Mouse (Mus musculus) hindbrain, embryonic 16.5 days (tissue): ENCODE data around the gene Vax1. TPM values are rescaled to one million over a fixed set of nuclear protein-coding genes. Genes with fewer than 3 reads are reported as not detected.
A peak's percentile ranks its signal among the peaks of the same experiment; 100 is the strongest.

Experiments used
- ATAC-seq: fragments of 200-750 bp; cut with Nextera tagmentation; 2 replicates; pipeline ENCODE4 v1.8.0; 2017; ENCODE audit warnings: moderate TSS enrichment, moderate library complexity
- H3K27ac ChIP-seq: fragments of 300-500 bp; sonication (generic); 2 replicates; pipeline ENCODE4 v1.5.1; 2014; ENCODE audit warnings: low read depth, mild to moderate bottlenecking, control low read depth, low read length, moderate library complexity
- H3K27me3 ChIP-seq: fragments of 300-500 bp; sonication (generic); replicated peaks from 2 replicates; pipeline ENCODE4 v1.6.1; 2014; ENCODE audit warnings: low read length; ENCODE audit not compliant: control insufficient read depth, insufficient read depth
- H3K36me3 ChIP-seq: fragments of 300-500 bp; sonication (generic); 2 replicates; pipeline ENCODE4 v1.6.1; 2014; ENCODE audit warnings: mild to moderate bottlenecking, low read length, moderate library complexity, mixed read lengths; ENCODE audit not compliant: control insufficient read depth, insufficient read depth
- H3K4me1 ChIP-seq: fragments of 300-500 bp; sonication (generic); 2 replicates; pipeline ENCODE4 v1.6.1; 2014; ENCODE audit warnings: low read depth, low read length; ENCODE audit not compliant: control insufficient read depth, insufficient read depth
- H3K4me2 ChIP-seq: fragments of 300-500 bp; sonication (generic); 2 replicates; pipeline ENCODE4 v1.6.1; 2014; ENCODE audit warnings: mild to moderate bottlenecking, low read length, control low read depth, moderate library complexity
- H3K4me3 ChIP-seq: fragments of 300-500 bp; sonication (generic); 2 replicates; pipeline ENCODE4 v1.5.1; 2014; ENCODE audit warnings: mild to moderate bottlenecking, low read length, control low read depth, moderate library complexity
- H3K9ac ChIP-seq: fragments of 300-500 bp; sonication (generic); 2 replicates; pipeline ENCODE4 v1.6.1; 2014; ENCODE audit warnings: low read depth, mild to moderate bottlenecking, control low read depth, low read length, moderate library complexity
- H3K9me3 ChIP-seq: fragments of 300-500 bp; sonication (generic); 2 replicates; pipeline ENCODE4 v1.6.1; 2014; ENCODE audit warnings: mild to moderate bottlenecking, low read length, moderate library complexity; ENCODE audit not compliant: control insufficient read depth
- WGBS: fragments of 180-500 bp; shearing (Covaris S2); extraction: QIAGEN DNeasy Blood & Tissue Kit; methylation state at CpG from one replicate; pipeline ENCODE4 v1.1.7; 2014; 5-methylcytosine and 5-hydroxymethylcytosine counted together
- polyA plus RNA-seq: library from polyadenylated mRNA; unstranded; fragments of >200 nt; fragmentation: Nextera tagmentation; extraction: Ambion mirVana; gene quantifications from 2 replicates; pipeline ENCODE4 v1.2.1, GENCODE M21; 2015

The Vax1 gene
- polyA plus RNA-seq = 0.31 TPM in 1 of 2 replicates, not detected in the other

GRCm38 (mm10) chr19:59169936-59170765 lies at the start of gene Vax1:
Gene Vax1, minus strand, starts transcription at chr19:59170056.
- WGBS = under 1% methylated on average over 54 of the region's 54 CpGs
- no peaks in the 10 kb centered on the region for H3K9me3 ChIP-seq
- H3K27me3 ChIP-seq = peaks cover 49% of the 10 kb centered on the region
- H3K9ac ChIP-seq = no peak within 1 kb of the TSS
- H3K27ac ChIP-seq = no peak within 1 kb of the TSS
- H3K4me1 ChIP-seq = peaks cover 18% of the 10 kb centered on the region
- H3K4me2 ChIP-seq = peak within 1 kb of the TSS; percentile 42
- ATAC-seq = no peak
- no peaks in the 10 kb centered on the region for H3K36me3 ChIP-seq
- peak within 1 kb of the TSS; percentile 24 for H3K4me3 ChIP-seq

GRCm38 (mm10) chr19:59218991-59219390 lies 49.1 kb upstream of the Vax1 start, which contains the start of gene Kcnk18:
Gene Kcnk18, plus strand, starts transcription at chr19:59219214.
- H3K4me3 ChIP-seq = no peak within 1 kb of the TSS
- H3K4me1 ChIP-seq = no peaks in the 10 kb centered on the region
- no peak within 1 kb of the TSS for H3K4me2 ChIP-seq
- H3K27ac ChIP-seq = no peak within 1 kb of the TSS
- H3K9ac ChIP-seq = no peak within 1 kb of the TSS
- H3K36me3 ChIP-seq = no peaks in the 10 kb centered on the region
- peaks cover 6% of the 10 kb centered on the region for H3K27me3 ChIP-seq
- WGBS = 92% methylated on average over 8 of the region's 8 CpGs
- no peak for ATAC-seq
- H3K9me3 ChIP-seq = no peaks in the 10 kb centered on the region

DNA sequence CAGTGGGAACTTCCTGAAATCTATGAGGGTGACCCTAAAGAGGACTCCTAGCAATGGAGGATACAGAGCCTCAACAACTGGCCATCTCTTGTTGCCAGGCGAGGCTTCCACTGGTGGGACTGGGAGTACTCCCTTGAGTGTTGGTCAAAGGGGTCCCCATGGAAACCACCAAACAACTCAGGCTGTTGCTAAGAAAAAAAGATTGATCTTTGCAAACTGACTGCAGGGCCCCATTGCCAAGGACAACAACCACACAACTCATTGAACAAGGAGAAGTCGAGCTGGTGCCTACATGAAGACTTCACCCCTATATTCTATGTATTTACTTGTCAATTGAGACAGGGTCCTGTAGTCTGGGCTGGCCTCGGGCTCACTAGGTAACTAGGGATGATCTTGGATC lies 47.0 kb upstream of the Vax1 start:
- ATAC-seq = no peak
- H3K4me1 ChIP-seq = no peaks in the 10 kb centered on the region
- H3K9ac ChIP-seq = no peak overlapping the region
- WGBS = 54% methylated on average over 3 of the region's 3 CpGs
- H3K27ac ChIP-seq = no peak overlapping the region
- H3K36me3 ChIP-seq = no peaks in the 10 kb centered on the region
- no peaks in the 10 kb centered on the region for H3K9me3 ChIP-seq
- no peak overlapping the region for H3K4me3 ChIP-seq
- H3K4me2 ChIP-seq = no peak overlapping the region
- H3K27me3 ChIP-seq = peaks cover 8% of the 10 kb centered on the region

DNA sequence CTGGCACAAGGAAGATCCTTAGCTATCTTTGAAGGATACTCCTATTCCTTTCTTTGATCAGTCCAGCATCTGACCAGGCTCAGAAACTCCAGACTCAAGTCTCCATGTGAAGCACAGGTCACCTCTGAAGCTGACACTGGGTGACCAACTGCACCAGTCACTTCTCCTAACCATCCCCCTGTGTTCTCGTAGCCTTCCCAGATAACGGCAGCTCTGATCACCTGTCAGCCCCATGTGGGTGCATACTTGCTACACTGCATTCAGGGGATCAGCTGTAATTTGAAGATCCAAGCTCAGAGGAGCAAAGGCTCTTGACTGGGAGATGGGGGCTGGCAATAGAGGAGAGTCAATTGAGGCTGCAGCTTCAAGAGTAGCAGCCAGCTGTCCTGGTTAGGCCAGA lies 39.1 kb upstream of the Vax1 start:
- no peak overlapping the region for H3K27ac ChIP-seq
- no peak overlapping the region for H3K4me2 ChIP-seq
- no peaks in the 10 kb centered on the region for H3K9me3 ChIP-seq
- no peak overlapping the region for H3K4me3 ChIP-seq
- no peak for ATAC-seq
- no peak overlapping the region for H3K9ac ChIP-seq
- no peaks in the 10 kb centered on the region for H3K4me1 ChIP-seq
- no peaks in the 10 kb centered on the region for H3K36me3 ChIP-seq
- H3K27me3 ChIP-seq = peaks cover 9% of the 10 kb centered on the region
- 70% methylated on average over 2 of the region's 2 CpGs for WGBS

GRCm38 (mm10) chr19:59208475-59208874 lies 38.6 kb upstream of the Vax1 start:
- 25% methylated on average over 5 of the region's 5 CpGs for WGBS
- no peak overlapping the region for H3K9ac ChIP-seq
- no peaks in the 10 kb centered on the region for H3K4me1 ChIP-seq
- no peak overlapping the region for H3K27ac ChIP-seq
- H3K4me3 ChIP-seq = no peak overlapping the region
- peak; percentile 45; the same call in 1 of the 2 replicates for ATAC-seq
- H3K9me3 ChIP-seq = no peaks in the 10 kb centered on the region
- no peaks in the 10 kb centered on the region for H3K36me3 ChIP-seq
- no peak overlapping the region for H3K4me2 ChIP-seq
- peaks cover 8% of the 10 kb centered on the region for H3K27me3 ChIP-seq

DNA sequence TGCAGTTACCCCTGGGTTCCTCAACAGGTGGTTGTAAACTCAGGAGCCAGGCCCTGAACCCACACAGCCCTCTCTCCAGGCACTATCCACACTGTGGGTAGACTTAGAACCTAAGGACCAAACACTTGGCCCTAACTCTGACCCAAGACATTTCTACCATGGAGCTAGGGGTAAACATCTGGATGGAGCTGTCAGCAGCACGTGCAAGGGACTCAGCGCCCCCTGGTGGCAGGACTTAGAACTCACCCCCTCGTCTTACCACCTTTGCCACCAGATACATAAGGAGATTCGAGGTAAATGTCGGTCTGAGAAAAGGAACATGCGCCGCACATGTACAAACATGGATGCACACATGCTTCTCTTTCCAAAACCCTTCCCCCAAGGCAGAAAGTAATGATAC lies 28.3 kb upstream of the Vax1 start:
- WGBS = 45% methylated on average over 7 of the region's 7 CpGs
- H3K4me1 ChIP-seq = peaks cover 4% of the 10 kb centered on the region
- H3K4me2 ChIP-seq = no peak overlapping the region
- no peaks in the 10 kb centered on the region for H3K9me3 ChIP-seq
- no peak overlapping the region for H3K4me3 ChIP-seq
- no peaks in the 10 kb centered on the region for H3K36me3 ChIP-seq
- no peak overlapping the region for H3K9ac ChIP-seq
- no peak for ATAC-seq
- no peak overlapping the region for H3K27ac ChIP-seq
- H3K27me3 ChIP-seq = peaks cover 39% of the 10 kb centered on the region

GRCm38 (mm10) chr19:59196111-59196666 lies 26.3 kb upstream of the Vax1 start:
- 5% methylated on average over 15 of the region's 15 CpGs for WGBS
- ATAC-seq = peak; percentile 79
- no peaks in the 10 kb centered on the region for H3K9me3 ChIP-seq

DNA sequence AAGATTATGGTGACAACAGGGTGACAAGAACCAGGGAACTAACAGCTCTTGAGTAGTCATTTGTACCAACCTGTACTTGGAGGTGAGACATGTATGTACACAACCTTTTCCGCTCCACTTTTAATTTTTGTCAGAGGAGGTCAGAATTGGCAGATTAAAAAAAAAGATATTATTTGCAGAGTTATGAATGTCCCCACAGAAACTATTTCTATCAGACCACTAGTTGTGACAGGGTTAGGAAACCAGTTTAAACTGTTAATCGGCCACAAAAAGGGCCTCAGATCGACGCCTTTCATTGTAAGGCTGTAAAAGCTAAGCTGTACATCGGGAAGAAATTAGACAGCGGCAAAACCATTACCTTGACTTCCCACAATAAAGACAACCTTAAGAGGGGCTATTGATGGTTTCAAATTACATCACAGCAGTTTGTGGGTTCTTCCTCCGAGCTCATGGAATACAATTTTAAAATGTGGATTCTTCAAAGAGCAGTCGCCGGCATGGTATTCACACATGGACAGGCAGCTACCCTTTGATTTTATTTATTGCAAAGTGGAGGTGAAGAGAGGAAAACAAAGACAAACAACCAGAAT lies 25.4 kb upstream of the Vax1 start:
- Histone ChIP-seq H3K4me2 (no peak overlapping the region), H3K36me3 (no peaks in the 10 kb centered on the region), H3K4me1 (peaks cover 4% of the 10 kb centered on the region), H3K9me3 (no peaks in the 10 kb centered on the region), H3K27ac (no peak overlapping the region), H3K4me3 (no peak overlapping the region), H3K27me3 (peaks cover 63% of the 10 kb centered on the region), H3K9ac (no peak overlapping the region)
- no peak for ATAC-seq
- 5% methylated on average over 9 of the region's 9 CpGs for WGBS

More at GRCm38 (mm10) chr19:59196111-59196666, 26.3 kb upstream of the Vax1 start:
- Histone ChIP-seq H3K9ac (no peak overlapping the region), H3K27me3 (peaks cover 54% of the 10 kb centered on the region), H3K36me3 (no peaks in the 10 kb centered on the region), H3K4me1 (peaks cover 4% of the 10 kb centered on the region), H3K4me3 (no peak overlapping the region), H3K4me2 (no peak overlapping the region), H3K27ac (no peak overlapping the region)
